Mouse (Mus musculus) urinary bladder, postnatal 36 days (tissue): ENCODE data around the gene Evi2.
A peak's percentile ranks its signal among the peaks of the same experiment; 100 is the strongest.

ENCODE experiments used
- DNase-seq, 2 experiments: peaks; one replicate each; pipeline ENCODE4 v3.0.0; 2022; ENCODE audit warnings: low spot score in 2 of 2, mixed read lengths in 1 of 2

Evi2 gene

GRCm38 (mm10) chr11:79530333-79530761 is at the start of gene Evi2, which contains the start of gene Evi2a:
Gene Evi2 (minus strand): TSS chr11:79530589.
Gene Evi2a (minus strand): TSS chr11:79530609.
- no peak for DNase-seq

GRCm38 (mm10) chr11:79577741-79578140 is 47.4 kb upstream of the Evi2 start:
- DNase-seq: peak; percentile 57 to 66

- no peak for DNase-seq
Measured at GRCm38 (mm10) chr11:79575383-79576073, 45.1 kb upstream of the Evi2 start.

- DNase-seq: no peak
Measured at GRCm38 (mm10) chr11:79573836-79574235, 43.4 kb upstream of the Evi2 start.

GRCm38 (mm10) chr11:79570319-79570718 is 39.9 kb upstream of the Evi2 start:
- no peak for DNase-seq

- DNase-seq: no peak
Measured at GRCm38 (mm10) chr11:79568197-79568911, 38.0 kb upstream of the Evi2 start.

GRCm38 (mm10) chr11:79566947-79567346 is 36.6 kb upstream of the Evi2 start:
- no peak for DNase-seq

GRCm38 (mm10) chr11:79563493-79563892 is 33.1 kb upstream of the Evi2 start:
- DNase-seq: no peak

GRCm38 (mm10) chr11:79560536-79560935 is 30.1 kb upstream of the Evi2 start:
- no peak for DNase-seq

GRCm38 (mm10) chr11:79552622-79553021 is 22.2 kb upstream of the Evi2 start:
- DNase-seq: no peak

- DNase-seq: no peak
Measured at GRCm38 (mm10) chr11:79536293-79536692, 5.9 kb upstream of the Evi2 start.

GRCm38 (mm10) chr11:79535554-79535953 is 5.2 kb upstream of the Evi2 start:
- no peak for DNase-seq

- DNase-seq: peak in 1 of 2 experiments; percentile 22
Measured at GRCm38 (mm10) chr11:79533950-79534690, 3.7 kb upstream of the Evi2 start.

- no peak for DNase-seq
Measured at GRCm38 (mm10) chr11:79533311-79533710, 2.9 kb upstream of the Evi2 start.

- no peak for DNase-seq
Measured at GRCm38 (mm10) chr11:79531485-79531884, 1.1 kb upstream of the Evi2 start.

- no peak for DNase-seq
Measured at GRCm38 (mm10) chr11:79530774-79531173, 385 bp upstream of the Evi2 start.

- no peak for DNase-seq
Measured at GRCm38 (mm10) chr11:79529736-79530135, 653 bp downstream of the Evi2 start.

- DNase-seq: no peak
Measured at GRCm38 (mm10) chr11:79529226-79529625, 1.2 kb downstream of the Evi2 start.

GRCm38 (mm10) chr11:79528601-79529000 is 1.8 kb downstream of the Evi2 start:
- no peak for DNase-seq

- DNase-seq: no peak
Measured at GRCm38 (mm10) chr11:79527739-79528384, 2.5 kb downstream of the Evi2 start.

GRCm38 (mm10) chr11:79527015-79527738 is 3.2 kb downstream of the Evi2 start:
- no peak for DNase-seq
